Mouse (Mus musculus) heart, adult 2 months (tissue): ENCODE measurements around the gene Lman1l. TPM values are rescaled to one million over a fixed set of nuclear protein-coding genes. Genes with fewer than 3 reads are reported as not detected.

Experiments
- DNase-seq, 2 experiments: peaks; one replicate each; pipeline ENCODE4 v3.0.0; 2021
- H3K27ac ChIP-seq: fragments of 200-600 bp; 2 replicates; pipeline ENCODE4 v1.8.1; 2022
- H3K27me3 ChIP-seq: fragments of 200-500 bp; 2 replicates; pipeline ENCODE4 v1.6.1; 2012; ENCODE audit warnings: mild to moderate bottlenecking, low read length, inconsistent platforms, mixed read lengths; ENCODE audit not compliant: control insufficient read depth, insufficient read depth
- H3K36me3 ChIP-seq: fragments of 200-500 bp; 2 replicates; pipeline ENCODE4 v1.6.1; 2012; ENCODE audit warnings: low read length, inconsistent platforms; ENCODE audit not compliant: control insufficient read depth, insufficient read depth
- H3K4me1 ChIP-seq: fragments of 200-500 bp; 2 replicates; pipeline ENCODE4 v1.6.1; 2011; ENCODE audit warnings: low read length; ENCODE audit not compliant: control insufficient read depth, insufficient read depth
- H3K4me3 ChIP-seq: fragments of 200-600 bp; 2 replicates; pipeline ENCODE4 v1.8.1; 2022
- H3K79me2 ChIP-seq: fragments of 200-500 bp; replicated peaks from 2 replicates; pipeline ENCODE4 v1.6.1; 2012; ENCODE audit warnings: mild to moderate bottlenecking, inconsistent platforms, low read length, moderate library complexity, mixed read lengths; ENCODE audit not compliant: control insufficient read depth, insufficient read depth
- H3K9ac ChIP-seq: fragments of 200-500 bp; 2 replicates; pipeline ENCODE4 v1.6.1; 2012; ENCODE audit warnings: low read depth, mild to moderate bottlenecking, control low read depth, inconsistent platforms, low read length, mixed read lengths
- CTCF ChIP-seq: fragments of 200-600 bp; IDR thresholded peaks from 2 replicates; pipeline ENCODE4 v1.8.1; 2022; ENCODE audit warnings: antibody characterized with exemption, mild to moderate bottlenecking, moderate library complexity
- EP300 ChIP-seq: fragments of 200-500 bp; IDR thresholded peaks from 2 replicates; pipeline ENCODE4 v1.6.1; 2011; ENCODE audit warnings: low read depth, low read length, control low read depth; ENCODE audit not compliant: insufficient read depth
- POLR2A ChIP-seq: fragments of 200-500 bp; IDR thresholded peaks from 2 replicates; pipeline ENCODE4 v1.6.1; 2011; ENCODE audit warnings: mild to moderate bottlenecking, low read depth, low read length, control low read depth; ENCODE audit not compliant: insufficient read depth
- WGBS: fragments of 180-500 bp; shearing (Covaris S2); methylation state at CpG from one replicate; pipeline ENCODE4 v1.1.7; 2018; 5-methylcytosine and 5-hydroxymethylcytosine counted together
- intact Hi-C: fragments of 180-260 bp; cut with DNase I; formaldehyde crosslinking; loops from one replicate; pipeline ENCODE4 v1.15.1; 2025
- polyA plus RNA-seq: library from polyadenylated mRNA; depleted of rRNA; stranded (reverse); fragments of >200 nt; gene quantifications from 2 replicates; pipeline ENCODE4 v1.2.3, GENCODE M21; 2012
- total RNA-seq, 2 experiments: library from RNA; stranded (reverse); gene quantifications; 2 replicates each; pipeline ENCODE4 v1.2.3; 2021

Gene Lman1l
- total and polyA plus RNA-seq, 3 experiments = 0.20 TPM; not detected in 2

DNA sequence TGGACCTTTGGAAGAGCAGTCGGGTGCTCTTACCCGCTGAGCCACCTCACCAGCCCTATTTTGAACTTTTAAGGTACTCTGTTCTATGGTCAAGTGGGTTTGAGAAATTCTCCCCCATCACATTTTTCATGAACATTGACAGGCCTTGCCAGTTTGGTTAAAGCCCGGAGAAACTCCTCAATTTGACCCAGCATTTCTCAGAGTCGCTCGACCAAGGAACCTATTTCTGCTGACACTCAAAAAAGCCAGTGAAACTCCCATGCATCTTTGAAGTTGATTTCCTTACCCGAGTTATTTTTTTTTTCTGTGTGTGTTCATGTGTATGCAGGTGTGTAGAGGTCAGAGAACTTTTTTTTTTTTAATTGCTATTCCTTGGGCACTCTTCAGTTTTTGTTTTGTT is 56.0 kb downstream of the Lman1l start:
- Histone ChIP-seq H3K4me1 (peaks cover 19% of the 10 kb centered on the region), H3K4me3 (no peak overlapping the region), H3K27ac (no peak overlapping the region), H3K9ac (no peak overlapping the region), H3K36me3 (peaks cover 2% of the 10 kb centered on the region), H3K27me3 (no peaks in the 10 kb centered on the region), H3K79me2 (peaks cover 2% of the 10 kb centered on the region; the same call in 1 of the 2 replicates)
- TF ChIP-seq CTCF = no peak
- TF ChIP-seq POLR2A = no peak
- TF ChIP-seq EP300 = no peak
- WGBS = 91% methylated on average over 6 of the region's 6 CpGs
- DNase-seq = no peak
- intact Hi-C loops = loop anchor here (5.0 kb wide), 1 partner anchor 122 kb away; the partner anchor contains the start of gene Ppcdc

- 21% methylated on average over 4 of the region's 4 CpGs for WGBS
Measured at GRCm38 (mm10) chr9:57562896-57563372, 57.6 kb downstream of the Lman1l start.

GRCm38 (mm10) chr9:57561711-57562099 is 58.9 kb downstream of the Lman1l start:
- peaks cover 19% of the 10 kb centered on the region for H3K4me1 ChIP-seq
- H3K9ac ChIP-seq = no peak overlapping the region
- H3K4me3 ChIP-seq = peak overlapping the region; percentile 94
- intact Hi-C loops = loop anchor here (2.0 to 5.0 kb wide), 2 partner anchors 23 to 119 kb away; partner anchors contain the start of gene Ppcdc
- 63% methylated on average over 13 of the region's 13 CpGs for WGBS
- peak overlapping the region; percentile 94; the same call in 1 of the 2 replicates for H3K27ac ChIP-seq
- H3K27me3 ChIP-seq = no peaks in the 10 kb centered on the region
- peaks cover 2% of the 10 kb centered on the region for H3K36me3 ChIP-seq
- H3K79me2 ChIP-seq = no peaks in the 10 kb centered on the region
- peak in 1 of 2 experiments; percentile 43 for DNase-seq
- TF ChIP-seq CTCF (no peak), POLR2A (no peak), EP300 (no peak)

More at GRCm38 (mm10) chr9:57562896-57563372, 57.6 kb downstream of the Lman1l start:
- H3K9ac ChIP-seq = peak overlapping the region; percentile 2
- H3K79me2 ChIP-seq = peaks cover 2% of the 10 kb centered on the region; the same call in 1 of the 2 replicates
- peaks cover 19% of the 10 kb centered on the region for H3K4me1 ChIP-seq
- peak overlapping the region; percentile 59 for H3K27ac ChIP-seq
- H3K36me3 ChIP-seq = peaks cover 2% of the 10 kb centered on the region
- intact Hi-C loops = loop anchor here (5.0 kb wide), 1 partner anchor 121 kb away; the partner anchor contains the start of gene Ppcdc
- H3K27me3 ChIP-seq = no peaks in the 10 kb centered on the region
- TF ChIP-seq EP300 (peak; percentile 85), POLR2A (peak; percentile 34; the same call in 1 of the 2 replicates), CTCF (no peak)
- DNase-seq = peak; percentile 65 to 71
- H3K4me3 ChIP-seq = no peak overlapping the region

GRCm38 (mm10) chr9:57560861-57561710 is 59.5 kb downstream of the Lman1l start, which contains the start of gene Scamp2:
TSS of gene Scamp2 (plus strand) at chr9:57560943.
- DNase-seq = peak; percentile 96
- peak within 1 kb of the TSS; percentile 73 for H3K9ac ChIP-seq
- peaks cover 2% of the 10 kb centered on the region for H3K36me3 ChIP-seq
- TF ChIP-seq POLR2A = peak; percentile 91
- TF ChIP-seq CTCF = peak; percentile 34
- TF ChIP-seq EP300 = peak; percentile 76
- intact Hi-C loops = loop anchor here (2.0 to 5.0 kb wide), 2 partner anchors 22 to 119 kb away; partner anchors contain the start of gene Ppcdc
- peak within 1 kb of the TSS; percentile 94 for H3K4me3 ChIP-seq
- WGBS = under 1% methylated on average over 37 of the region's 37 CpGs
- H3K27ac ChIP-seq = peak within 1 kb of the TSS; percentile 94
- no peaks in the 10 kb centered on the region for H3K79me2 ChIP-seq
- H3K4me1 ChIP-seq = peaks cover 15% of the 10 kb centered on the region
- no peaks in the 10 kb centered on the region for H3K27me3 ChIP-seq

DNA sequence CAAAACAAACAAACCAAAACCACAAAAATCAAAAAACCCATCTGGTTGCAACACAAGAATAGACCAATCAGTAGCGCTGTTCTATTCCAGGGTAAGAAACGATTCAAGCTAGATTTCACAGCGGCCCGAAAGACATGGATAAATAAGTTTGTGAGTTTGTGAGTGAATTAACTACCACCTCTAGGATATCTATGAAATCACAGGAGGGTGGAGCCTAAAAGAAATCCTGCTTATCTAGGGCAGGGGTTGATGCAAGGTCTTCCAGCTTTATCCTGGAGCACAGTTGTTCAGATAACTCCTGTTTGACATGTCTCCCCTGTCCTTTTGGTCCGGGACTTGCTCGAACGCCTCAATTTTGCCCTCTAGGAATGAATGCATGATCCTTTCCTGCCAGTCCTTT is 60.3 kb downstream of the Lman1l start:
- no peaks in the 10 kb centered on the region for H3K27me3 ChIP-seq
- H3K36me3 ChIP-seq = peaks cover 2% of the 10 kb centered on the region
- intact Hi-C loops = loop anchor here (2.0 to 5.0 kb wide), 2 partner anchors 21 to 118 kb away; partner anchors contain the start of gene Ppcdc
- no peak overlapping the region for H3K9ac ChIP-seq
- 27% methylated on average over 7 of the region's 7 CpGs for WGBS
- peak overlapping the region; percentile 94 for H3K27ac ChIP-seq
- H3K79me2 ChIP-seq = no peaks in the 10 kb centered on the region
- DNase-seq = no peak
- H3K4me3 ChIP-seq = peak overlapping the region; percentile 94
- peaks cover 12% of the 10 kb centered on the region for H3K4me1 ChIP-seq
- no peak for TF ChIP-seq POLR2A
- TF ChIP-seq CTCF = no peak
- TF ChIP-seq EP300 = no peak

- DNase-seq = no peak
- H3K4me3 ChIP-seq = no peak overlapping the region
- intact Hi-C loops = no loop called here
- peaks cover 2% of the 10 kb centered on the region for H3K36me3 ChIP-seq
- 67% methylated on average over 2 of the region's 2 CpGs for WGBS
- no peaks in the 10 kb centered on the region for H3K79me2 ChIP-seq
- H3K27me3 ChIP-seq = no peaks in the 10 kb centered on the region
- no peak overlapping the region for H3K27ac ChIP-seq
- no peak for TF ChIP-seq POLR2A
- no peak for TF ChIP-seq EP300
- no peak overlapping the region for H3K9ac ChIP-seq
- peaks cover 12% of the 10 kb centered on the region for H3K4me1 ChIP-seq
Measured at GRCm38 (mm10) chr9:57559568-57559967, 61.0 kb downstream of the Lman1l start.
